8 mouse cellular contexts compared by ENCODE assay signal in the genomic region with DNA sequence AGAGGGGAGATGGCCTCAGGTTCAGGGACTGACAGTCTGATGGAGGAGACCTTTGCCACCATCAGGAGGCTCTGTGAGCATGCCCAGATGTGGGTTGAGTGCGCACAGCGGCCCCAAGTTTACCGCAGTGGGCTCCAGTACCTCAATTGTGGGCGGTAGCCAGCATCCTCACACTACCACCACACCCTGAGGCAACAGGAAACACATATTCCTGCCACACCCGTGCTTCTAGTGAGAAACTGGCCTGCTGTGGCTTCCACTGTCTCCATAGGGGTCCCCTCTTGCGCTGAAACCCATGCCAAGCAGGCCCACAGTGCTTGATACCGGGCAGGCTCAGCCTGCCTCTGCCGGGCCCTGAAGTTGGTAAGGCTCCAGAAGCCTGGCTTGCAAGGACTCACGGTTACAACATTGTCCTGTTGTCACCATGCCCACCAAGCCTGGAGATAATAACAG. TPM values are rescaled to one million over a fixed set of nuclear protein-coding genes. Genes with fewer than 3 reads are reported as not detected.
DNase-seq lines count a peak whose midpoint lies in the region; ATAC-seq and TF ChIP-seq lines count a peak whose summit lies in the region.

No protein-coding gene starts in this region.

- peak overlapping the region; percentile 26 for H3K4me3 ChIP-seq in hindbrain, embryonic 10.5 days
- H3K4me3 ChIP-seq in hindbrain, postnatal 0 days (ENCODE audit: low read length), result no peak overlapping the region
- H3K4me3 ChIP-seq in heart, embryonic 13.5 days, result no peak overlapping the region
- peak overlapping the region; percentile 35 to 43; a peak in 3 of 4 replicates for H3K4me3 ChIP-seq in liver, embryonic 14.5 days (ENCODE audit: insufficient read depth in 1 of 2, low read depth in 2 of 2, low read length in 2 of 2)
- H3K4me3 ChIP-seq in forebrain, embryonic 13.5 days, result no peak overlapping the region
- no peak overlapping the region for H3K4me3 ChIP-seq in hindbrain, embryonic 13.5 days

- no peak overlapping the region for H3K9ac ChIP-seq in hindbrain, postnatal 0 days (replicated peaks; ENCODE audit: low read length)
- peak overlapping the region; percentile 12; the same call in 1 of the 2 replicates for H3K9ac ChIP-seq in heart, embryonic 13.5 days
- peak overlapping the region; percentile 14 for H3K9ac ChIP-seq in liver, embryonic 14.5 days (replicated peaks)
- H3K9ac ChIP-seq in forebrain, embryonic 13.5 days, result no peak overlapping the region
- H3K9ac ChIP-seq in hindbrain, embryonic 13.5 days, result no peak overlapping the region

- no peak for TF ChIP-seq EP300 in liver, embryonic 14.5 days (IDR thresholded peaks at IDR 0.05; ENCODE audit: low read depth)

- H3K36me3 ChIP-seq in hindbrain, embryonic 10.5 days, result no peaks in the 10 kb centered on the region
- H3K36me3 ChIP-seq in hindbrain, postnatal 0 days (ENCODE audit: insufficient read depth, low read length), result no peaks in the 10 kb centered on the region
- H3K36me3 ChIP-seq in heart, embryonic 13.5 days, result no peaks in the 10 kb centered on the region
- H3K36me3 ChIP-seq in liver, embryonic 14.5 days (replicated peaks; ENCODE audit: control insufficient read depth, insufficient read depth, low read depth), result no peaks in the 10 kb centered on the region
- H3K36me3 ChIP-seq in splenic B cell, adult 2 months (ENCODE audit: control insufficient read depth, insufficient read depth, low read length, poor library complexity, severe bottlenecking), result no peaks in the 10 kb centered on the region
- no peaks in the 10 kb centered on the region for H3K36me3 ChIP-seq in forebrain, embryonic 13.5 days (ENCODE audit: poor library complexity, severe bottlenecking)
- no peaks in the 10 kb centered on the region for H3K36me3 ChIP-seq in hindbrain, embryonic 13.5 days

- no peaks in the 10 kb centered on the region for H3K9me3 ChIP-seq in hindbrain, embryonic 10.5 days
- no peaks in the 10 kb centered on the region for H3K9me3 ChIP-seq in hindbrain, postnatal 0 days (ENCODE audit: low read length)
- H3K9me3 ChIP-seq in heart, embryonic 13.5 days, result no peaks in the 10 kb centered on the region
- H3K9me3 ChIP-seq in liver, embryonic 14.5 days (ENCODE audit: control insufficient read depth, low read length), result no peaks in the 10 kb centered on the region
- H3K9me3 ChIP-seq in forebrain, embryonic 13.5 days (replicated peaks), result no peaks in the 10 kb centered on the region
- H3K9me3 ChIP-seq in hindbrain, embryonic 13.5 days, result no peaks in the 10 kb centered on the region

- DNase-seq in hindbrain, embryonic 10.5 days (ENCODE audit: low spot score), result no peak
- no peak for DNase-seq in hindbrain, postnatal 0 days (ENCODE audit: low spot score)
- peak; percentile 92 for DNase-seq in T-cell, adult 2 months (ENCODE audit: low spot score)
- DNase-seq in liver, embryonic 14.5 days (ENCODE audit: low read depth in 3 of 3, low spot score in 3 of 3), result peak in 1 of 3 experiments; percentile 55
- peak; percentile 39 for DNase-seq in splenic B cell, adult 2 months (ENCODE audit: low read depth, low spot score)

- H3K27me3 ChIP-seq in hindbrain, embryonic 10.5 days (ENCODE audit: insufficient read depth, poor library complexity, severe bottlenecking), result peaks cover 32% of the 10 kb centered on the region
- H3K27me3 ChIP-seq in hindbrain, postnatal 0 days (ENCODE audit: insufficient read depth, low read length), result no peaks in the 10 kb centered on the region
- H3K27me3 ChIP-seq in heart, embryonic 13.5 days (replicated peaks), result 0 out of 2 replicates have a peak, but pooled peaks cover 4% of the 10 kb centered on the region
- no peaks in the 10 kb centered on the region for H3K27me3 ChIP-seq in liver, embryonic 14.5 days (ENCODE audit: control insufficient read depth, insufficient read depth, low read length)
- no peaks in the 10 kb centered on the region for H3K27me3 ChIP-seq in splenic B cell, adult 2 months (ENCODE audit: control insufficient read depth, insufficient read depth, low read length, poor library complexity, severe bottlenecking)
- H3K27me3 ChIP-seq in forebrain, embryonic 13.5 days, result peaks cover 19% of the 10 kb centered on the region
- no peaks in the 10 kb centered on the region for H3K27me3 ChIP-seq in hindbrain, embryonic 13.5 days

- WGBS in hindbrain, embryonic 10.5 days, result 46% methylated on average over 9 of the region's 9 CpGs
- WGBS in hindbrain, postnatal 0 days, result 39% methylated on average over 9 of the region's 9 CpGs
- 32% methylated on average over 9 of the region's 9 CpGs for WGBS in heart, embryonic 13.5 days
- 14% methylated on average over 9 of the region's 9 CpGs for WGBS in liver, embryonic 14.5 days (ENCODE audit: insufficient replicate concordance)
- 71% methylated on average over 9 of the region's 9 CpGs for WGBS in forebrain, embryonic 13.5 days
- WGBS in hindbrain, embryonic 13.5 days, result 57% methylated on average over 9 of the region's 9 CpGs

- no peak for ATAC-seq in hindbrain, postnatal 0 days
- 0 out of 2 replicates have a peak, but pooled peaks have one; percentile 1 for ATAC-seq in heart, embryonic 13.5 days (ENCODE audit: extremely low read depth, insufficient number of reproducible peaks, low FRiP score, low TSS enrichment)
- ATAC-seq in liver, embryonic 14.5 days (ENCODE audit: insufficient read depth), result peak; percentile 68
- ATAC-seq in forebrain, embryonic 13.5 days, result no peak
- ATAC-seq in hindbrain, embryonic 13.5 days (ENCODE audit: low FRiP score), result no peak

- H3K27ac ChIP-seq in hindbrain, embryonic 10.5 days, result peak overlapping the region; percentile 75
- H3K27ac ChIP-seq in hindbrain, postnatal 0 days, result no peak overlapping the region
- H3K27ac ChIP-seq in heart, embryonic 13.5 days (replicated peaks), result peak overlapping the region; percentile 55; the same call in 1 of the 2 replicates
- H3K27ac ChIP-seq in liver, embryonic 14.5 days, result peak overlapping the region; percentile 58
- no peak overlapping the region for H3K27ac ChIP-seq in forebrain, embryonic 13.5 days
- no peak overlapping the region for H3K27ac ChIP-seq in hindbrain, embryonic 13.5 days

- no peak for TF ChIP-seq CTCF in hindbrain, postnatal 0 days (IDR thresholded peaks at IDR 0.05; ENCODE audit: low read depth)
- TF ChIP-seq CTCF in liver, embryonic 14.5 days (IDR thresholded peaks at IDR 0.05; ENCODE audit: low read depth), result no peak

- no peak overlapping the region for H3K4me2 ChIP-seq in hindbrain, postnatal 0 days (ENCODE audit: low read depth, low read length)
- H3K4me2 ChIP-seq in heart, embryonic 13.5 days, result peak overlapping the region; percentile 46
- H3K4me2 ChIP-seq in liver, embryonic 14.5 days (ENCODE audit: low read depth), result peak overlapping the region; percentile 66
- no peak overlapping the region for H3K4me2 ChIP-seq in forebrain, embryonic 13.5 days
- no peak overlapping the region for H3K4me2 ChIP-seq in hindbrain, embryonic 13.5 days

- H3K4me1 ChIP-seq in hindbrain, embryonic 10.5 days (replicated peaks), result peaks cover 61% of the 10 kb centered on the region
- peaks cover 5% of the 10 kb centered on the region; the same call in 1 of the 2 replicates for H3K4me1 ChIP-seq in hindbrain, postnatal 0 days (ENCODE audit: insufficient read depth, low read length)
- H3K4me1 ChIP-seq in heart, embryonic 13.5 days, result peaks cover 30% of the 10 kb centered on the region
- peaks cover 14 to 25% of the 10 kb centered on the region in 2 experiments for H3K4me1 ChIP-seq in liver, embryonic 14.5 days (replicated peaks; ENCODE audit: control insufficient read depth in 2 of 2, insufficient read depth in 2 of 2, low read length in 1 of 2)
- H3K4me1 ChIP-seq in forebrain, embryonic 13.5 days, result peaks cover 26% of the 10 kb centered on the region
- H3K4me1 ChIP-seq in hindbrain, embryonic 13.5 days (replicated peaks), result peaks cover 41% of the 10 kb centered on the region

RNA-seq across cellular contexts. Expression of a gene that starts 30.6 kb away (rescaled TPM):
- 3.7 and 4.1 TPM in 2 replicates for polyA plus RNA-seq in hindbrain, embryonic 10.5 days (2016; fragmentation: Nextera tagmentation; extraction: Ambion mirVana)
- 36.1 and 40.5 TPM in 2 replicates for total RNA-seq in hindbrain, postnatal 0 days (2014; rRNA removed)
- 5.8 and 7.1 TPM in 2 replicates for polyA plus RNA-seq in hindbrain, postnatal 0 days (2015; fragmentation: Nextera tagmentation; extraction: Ambion mirVana)
- polyA plus RNA-seq in heart, embryonic 13.5 days (2015; fragmentation: Nextera tagmentation; extraction: Ambion mirVana), result 5.3 and 6.3 TPM in 2 replicates
- 1.6 and 1.9 TPM in 2 replicates for polyA plus RNA-seq in liver, embryonic 14.5 days (2012; rRNA removed)
- 1.00 and 1.2 TPM in 2 replicates for polyA plus RNA-seq in liver, embryonic 14.5 days (2014; fragmentation: Nextera tagmentation; extraction: Ambion mirVana)
- 1.6 TPM in 2 replicates for polyA plus RNA-seq in forebrain, embryonic 13.5 days (2015; fragmentation: Nextera tagmentation; extraction: Ambion mirVana)
- 3.6 and 3.8 TPM in 2 replicates for polyA plus RNA-seq in hindbrain, embryonic 13.5 days (2015; fragmentation: Nextera tagmentation; extraction: Ambion mirVana)

RNA-seq across cellular contexts. Expression of a gene that starts 33.2 kb away (rescaled TPM):
- 9.7 and 11.4 TPM in 2 replicates for polyA plus RNA-seq in hindbrain, embryonic 10.5 days (2016; fragmentation: Nextera tagmentation; extraction: Ambion mirVana)
- total RNA-seq in hindbrain, postnatal 0 days (2014; rRNA removed), result 2.6 and 3.1 TPM in 2 replicates
- 2.7 and 2.9 TPM in 2 replicates for polyA plus RNA-seq in hindbrain, postnatal 0 days (2015; fragmentation: Nextera tagmentation; extraction: Ambion mirVana)
- polyA plus RNA-seq in heart, embryonic 13.5 days (2015; fragmentation: Nextera tagmentation; extraction: Ambion mirVana), result 12.2 and 13.5 TPM in 2 replicates
- polyA plus RNA-seq in liver, embryonic 14.5 days (2012; rRNA removed), result 7.0 and 9.1 TPM in 2 replicates
- polyA plus RNA-seq in liver, embryonic 14.5 days (2014; fragmentation: Nextera tagmentation; extraction: Ambion mirVana), result 13.4 and 19.2 TPM in 2 replicates
- 2.6 and 2.7 TPM in 2 replicates for polyA plus RNA-seq in forebrain, embryonic 13.5 days (2015; fragmentation: Nextera tagmentation; extraction: Ambion mirVana)
- polyA plus RNA-seq in hindbrain, embryonic 13.5 days (2015; fragmentation: Nextera tagmentation; extraction: Ambion mirVana), result 2.9 and 4.1 TPM in 2 replicates

Comparison
In these comparisons a context has a peak if more than half of its experiments do, and no peak if none do; other contexts are left out.
1. H3K27ac ChIP-seq: peak in hindbrain, embryonic 10.5 days (single experiment), heart, embryonic 13.5 days (single experiment) and liver, embryonic 14.5 days (single experiment); none in hindbrain, postnatal 0 days (single experiment), forebrain, embryonic 13.5 days (single experiment) and hindbrain, embryonic 13.5 days (single experiment).
2. H3K4me3 ChIP-seq: peak in hindbrain, embryonic 10.5 days (single experiment) and liver, embryonic 14.5 days (2 of 2); none in hindbrain, postnatal 0 days (single experiment), heart, embryonic 13.5 days (single experiment), forebrain, embryonic 13.5 days (single experiment) and hindbrain, embryonic 13.5 days (single experiment).
3. DNase-seq: peak in T-cell, adult 2 months (single experiment) and splenic B cell, adult 2 months (single experiment); none in hindbrain, embryonic 10.5 days (single experiment) and hindbrain, postnatal 0 days (single experiment).
4. ATAC-seq: peak in heart, embryonic 13.5 days (single experiment) and liver, embryonic 14.5 days (single experiment); none in hindbrain, postnatal 0 days (single experiment), forebrain, embryonic 13.5 days (single experiment) and hindbrain, embryonic 13.5 days (single experiment).
5. H3K4me2 ChIP-seq: peak in heart, embryonic 13.5 days (single experiment) and liver, embryonic 14.5 days (single experiment); none in hindbrain, postnatal 0 days (single experiment), forebrain, embryonic 13.5 days (single experiment) and hindbrain, embryonic 13.5 days (single experiment).
6. H3K9ac ChIP-seq: peak in heart, embryonic 13.5 days (single experiment) and liver, embryonic 14.5 days (single experiment); none in hindbrain, postnatal 0 days (single experiment), forebrain, embryonic 13.5 days (single experiment) and hindbrain, embryonic 13.5 days (single experiment).